Mouse (Mus musculus) layer of hippocampus, postnatal 25 days (tissue): ENCODE measurements at regions not wholly inside any gene's neighbourhood (a gene's known extent, or its start where the extent isn't known, plus 50 kb on each side); places are given as distances from the start of the nearest gene placed in this dataset.

ENCODE experiments used
- DNase-seq, 2 experiments: peaks; one replicate each; pipeline ENCODE4 v3.0.0; 2022; ENCODE audit warnings: mixed read lengths in 2 of 2, low spot score in 1 of 2; ENCODE audit errors: extremely low spot score in 1 of 2

GRCm38 (mm10) chr2:45679101-45679895, 562.1 kb upstream of the Zeb2 start:
- DNase-seq: no peak

- DNase-seq: no peak
Measured at GRCm38 (mm10) chr2:45678685-45679084, 561.5 kb upstream of the Zeb2 start.

GRCm38 (mm10) chr2:45675776-45676175, 558.6 kb upstream of the Zeb2 start:
- DNase-seq: no peak

GRCm38 (mm10) chr2:45656011-45656410, 538.8 kb upstream of the Zeb2 start:
- DNase-seq: no peak

GRCm38 (mm10) chr2:45654693-45655092, 537.5 kb upstream of the Zeb2 start:
- no peak for DNase-seq

GRCm38 (mm10) chr2:45652977-45653376, 535.8 kb upstream of the Zeb2 start:
- DNase-seq: no peak

GRCm38 (mm10) chr2:45650271-45650985, 533.2 kb upstream of the Zeb2 start:
- DNase-seq: peak in 1 of 2 experiments; percentile 13

GRCm38 (mm10) chr2:45647846-45648245, 530.7 kb upstream of the Zeb2 start:
- DNase-seq: no peak

- no peak for DNase-seq
Measured at GRCm38 (mm10) chr2:45630081-45630480, 512.9 kb upstream of the Zeb2 start.

- DNase-seq: no peak
Measured at GRCm38 (mm10) chr2:45629616-45630015, 512.4 kb upstream of the Zeb2 start.

GRCm38 (mm10) chr2:45623056-45623455, 505.9 kb upstream of the Zeb2 start:
- DNase-seq: no peak

- no peak for DNase-seq
Measured at GRCm38 (mm10) chr2:45608926-45609325, 491.7 kb upstream of the Zeb2 start.

GRCm38 (mm10) chr2:45607393-45607792, 490.2 kb upstream of the Zeb2 start:
- no peak for DNase-seq

GRCm38 (mm10) chr2:45601332-45601900, 484.2 kb upstream of the Zeb2 start:
- no peak for DNase-seq

GRCm38 (mm10) chr2:45593765-45594164, 476.6 kb upstream of the Zeb2 start:
- no peak for DNase-seq

GRCm38 (mm10) chr2:45590980-45591379, 473.8 kb upstream of the Zeb2 start:
- DNase-seq: no peak

- DNase-seq: no peak
Measured at GRCm38 (mm10) chr2:45588248-45588647, 471.1 kb upstream of the Zeb2 start.

GRCm38 (mm10) chr2:45586588-45587200, 469.5 kb upstream of the Zeb2 start:
- no peak for DNase-seq

GRCm38 (mm10) chr2:45581549-45581925, 464.3 kb upstream of the Zeb2 start:
- no peak for DNase-seq

GRCm38 (mm10) chr2:45580838-45581548, 463.8 kb upstream of the Zeb2 start:
- no peak for DNase-seq

- no peak for DNase-seq
Measured at GRCm38 (mm10) chr2:45572906-45573305, 455.7 kb upstream of the Zeb2 start.
